Mouse (Mus musculus) midbrain, embryonic 14.5 days (tissue): ENCODE data around the gene Myof. TPM values are rescaled to one million over a fixed set of nuclear protein-coding genes. Genes with fewer than 3 reads are reported as not detected.

Experiments used
- ATAC-seq: fragments of 200-750 bp; cut with Nextera tagmentation; 2 replicates; pipeline ENCODE4 v1.8.0; 2017; ENCODE audit warnings: moderate number of reproducible peaks, moderate library complexity; ENCODE audit not compliant: low FRiP score, low TSS enrichment
- DNase-seq: peaks from one replicate; pipeline ENCODE4 v3.0.0-alpha.2; 2015
- H3K27ac ChIP-seq: fragments of 300-500 bp; sonication (generic); replicated peaks from 2 replicates; pipeline ENCODE4 v1.5.1; 2014; ENCODE audit warnings: mild to moderate bottlenecking, low read depth, low read length, moderate library complexity
- H3K27me3 ChIP-seq: fragments of 300-500 bp; sonication (generic); 2 replicates; pipeline ENCODE4 v1.6.1; 2014; ENCODE audit warnings: low read length, control low read depth, mixed read lengths; ENCODE audit not compliant: control insufficient read depth, insufficient read depth
- H3K36me3 ChIP-seq: fragments of 300-500 bp; sonication (generic); 2 replicates; pipeline ENCODE4 v1.6.1; 2014; ENCODE audit warnings: low read length, control low read depth; ENCODE audit not compliant: control insufficient read depth, insufficient read depth
- H3K4me1 ChIP-seq: fragments of 300-500 bp; sonication (generic); 2 replicates; pipeline ENCODE4 v1.6.1; 2014; ENCODE audit warnings: mild to moderate bottlenecking, antibody characterized with exemption, low read length, control low read depth; ENCODE audit not compliant: control insufficient read depth, insufficient read depth
- H3K4me2 ChIP-seq: fragments of 300-500 bp; sonication (generic); 2 replicates; pipeline ENCODE4 v1.6.1; 2014; ENCODE audit warnings: mild to moderate bottlenecking, low read length, moderate library complexity
- H3K4me3 ChIP-seq: fragments of 300-500 bp; sonication (generic); replicated peaks from 2 replicates; pipeline ENCODE4 v1.5.1; 2014; ENCODE audit warnings: low read depth, low read length
- H3K9ac ChIP-seq: fragments of 300-500 bp; sonication (generic); replicated peaks from 2 replicates; pipeline ENCODE4 v1.6.1; 2014; ENCODE audit warnings: mild to moderate bottlenecking, low read length, moderate library complexity
- H3K9me3 ChIP-seq: fragments of 300-500 bp; sonication (generic); 2 replicates; pipeline ENCODE4 v1.6.1; 2016; ENCODE audit warnings: low read length, control low read depth, mixed read lengths; ENCODE audit not compliant: control insufficient read depth
- WGBS: fragments of 180-500 bp; shearing (Covaris S2); extraction: QIAGEN DNeasy Blood & Tissue Kit; methylation state at CpG from one replicate; pipeline ENCODE4 v1.1.7; 2014; 5-methylcytosine and 5-hydroxymethylcytosine counted together
- polyA plus RNA-seq: library from polyadenylated mRNA; unstranded; fragments of >200 nt; fragmentation: Nextera tagmentation; extraction: Ambion mirVana; gene quantifications from 2 replicates; pipeline ENCODE4 v1.2.1, GENCODE M21; 2014

Gene Myof
- polyA plus RNA-seq, 1 experiment from 2014 or later, result 1.1 TPM

GRCm38 (mm10) chr19:38054149-38054719, 10.9 kb upstream of the Myof start:
- Histone ChIP-seq H3K4me2 (peak overlapping the region; percentile 85), H3K36me3 (no peaks in the 10 kb centered on the region), H3K4me1 (peaks cover 10% of the 10 kb centered on the region; the same call in 1 of the 2 replicates), H3K9me3 (no peaks in the 10 kb centered on the region), H3K27ac (0 out of 2 replicates have a peak overlapping the region, but pooled peaks have one; percentile 38), H3K4me3 (peak overlapping the region; percentile 60), H3K9ac (peak overlapping the region; percentile 57), H3K27me3 (no peaks in the 10 kb centered on the region)
- no peak for DNase-seq
- ATAC-seq, result peak; percentile 89
- WGBS, result under 1% methylated on average over 23 of the region's 23 CpGs

DNA sequence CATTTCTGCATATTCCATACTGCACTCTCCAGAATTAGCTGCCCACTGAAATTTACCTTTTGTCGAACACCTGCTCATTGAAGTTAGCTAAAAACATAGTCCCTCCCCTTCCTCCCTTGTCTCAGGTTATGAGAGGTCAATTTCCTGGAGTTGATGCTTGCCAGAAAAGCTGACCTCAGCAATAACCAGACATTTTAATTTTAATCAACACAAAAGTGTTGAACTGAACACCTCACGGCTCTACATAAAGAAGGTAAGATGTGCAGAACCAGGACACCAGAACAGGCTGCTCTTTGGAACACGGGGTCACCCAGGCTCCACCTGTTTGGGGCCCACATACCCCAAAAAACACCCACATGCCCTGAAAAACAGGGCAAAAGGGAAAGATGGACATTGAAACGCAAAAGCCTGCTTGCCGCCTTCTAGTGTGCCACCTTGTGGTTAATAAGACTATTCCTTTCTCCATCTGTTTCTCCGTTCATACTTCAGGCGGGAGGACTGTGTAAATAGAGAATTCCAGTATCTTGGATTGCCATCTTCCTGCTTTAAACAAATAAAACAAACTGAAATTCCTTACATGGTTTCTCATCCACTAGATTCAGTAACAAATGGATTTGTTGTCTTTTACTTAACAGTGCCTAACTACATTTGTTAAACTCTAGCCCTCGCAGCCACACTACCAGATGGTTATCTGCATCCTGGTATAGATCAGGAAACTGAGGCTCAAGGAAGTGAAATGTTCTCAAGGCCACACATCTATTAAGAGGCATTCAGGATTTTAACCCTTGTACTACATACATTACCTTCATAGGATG, 10.1 kb upstream of the Myof start:
- peaks cover 10% of the 10 kb centered on the region; the same call in 1 of the 2 replicates for H3K4me1 ChIP-seq
- DNase-seq (peak; percentile 76), ATAC-seq (no peak)
- 27% methylated on average over 8 of the region's 8 CpGs for WGBS
- peak overlapping the region; percentile 85 for H3K4me2 ChIP-seq
- H3K27me3 ChIP-seq, result no peaks in the 10 kb centered on the region
- no peaks in the 10 kb centered on the region for H3K9me3 ChIP-seq
- H3K4me3 ChIP-seq, result peak overlapping the region; percentile 60
- H3K36me3 ChIP-seq, result no peaks in the 10 kb centered on the region
- H3K9ac ChIP-seq, result peak overlapping the region; percentile 57; the same call in 1 of the 2 replicates
- no peak overlapping the region for H3K27ac ChIP-seq

GRCm38 (mm10) chr19:38049686-38050085, 6.3 kb upstream of the Myof start:
- Histone ChIP-seq H3K36me3 (no peaks in the 10 kb centered on the region), H3K9me3 (no peaks in the 10 kb centered on the region), H3K27ac (no peak overlapping the region), H3K9ac (no peak overlapping the region), H3K4me3 (no peak overlapping the region), H3K4me2 (no peak overlapping the region), H3K27me3 (no peaks in the 10 kb centered on the region), H3K4me1 (peaks cover 6% of the 10 kb centered on the region; the same call in 1 of the 2 replicates)
- DNase-seq, result no peak
- WGBS, result 89% methylated on average over 1 of the region's 1 CpGs
- ATAC-seq, result no peak

DNA sequence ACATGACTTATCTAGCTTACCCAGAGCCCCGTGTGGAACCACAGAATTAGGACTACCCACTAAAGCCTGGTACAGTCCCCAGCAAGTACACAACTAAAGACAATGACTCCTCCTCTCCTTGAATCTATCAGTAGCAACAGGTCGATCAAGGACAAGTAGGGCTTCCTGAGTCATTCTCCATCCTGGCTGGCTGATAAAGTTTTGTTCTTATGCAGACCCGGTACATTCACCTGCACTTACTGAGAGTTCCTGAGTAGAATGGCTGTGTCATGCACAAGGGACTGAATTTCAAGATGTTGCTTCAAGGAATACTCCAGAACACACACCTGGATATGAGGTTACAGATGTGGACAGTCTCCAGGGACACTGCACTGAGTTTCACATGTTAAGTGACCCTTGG, 1.8 kb upstream of the Myof start:
- Histone ChIP-seq H3K36me3 (no peaks in the 10 kb centered on the region), H3K27ac (no peak overlapping the region), H3K4me3 (no peak overlapping the region), H3K27me3 (peaks cover 17% of the 10 kb centered on the region), H3K4me2 (no peak overlapping the region), H3K9ac (no peak overlapping the region), H3K9me3 (no peaks in the 10 kb centered on the region), H3K4me1 (no peaks in the 10 kb centered on the region)
- WGBS, result 90% methylated on average over 3 of the region's 3 CpGs
- DNase-seq (no peak), ATAC-seq (no peak)

DNA sequence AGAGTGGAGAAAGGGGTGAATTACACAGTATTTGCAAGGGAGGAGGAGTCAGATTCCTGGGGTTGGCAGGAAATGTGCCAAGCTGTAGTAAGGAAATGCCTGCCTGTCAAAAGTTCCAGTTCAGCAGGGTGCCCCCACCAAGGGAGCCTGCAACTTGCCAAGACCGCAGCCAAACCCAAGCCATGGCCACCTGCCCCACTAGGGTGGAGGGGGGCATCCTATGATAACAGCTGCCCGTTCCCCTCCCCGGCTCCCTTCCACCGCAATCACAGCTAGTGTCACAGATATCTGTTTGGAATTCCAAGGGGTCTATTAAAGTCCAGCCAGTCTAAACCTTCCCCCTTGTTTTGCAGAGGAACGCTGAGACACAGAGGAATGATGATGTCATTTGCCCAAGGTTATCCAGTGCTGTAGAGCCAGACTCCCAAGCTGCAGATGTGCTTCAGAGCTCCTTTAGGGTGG, 1.1 kb downstream of the Myof start:
- no peak for ATAC-seq
- H3K27me3 ChIP-seq, result peaks cover 17% of the 10 kb centered on the region
- no peaks in the 10 kb centered on the region for H3K9me3 ChIP-seq
- no peak overlapping the region for H3K4me3 ChIP-seq
- H3K27ac ChIP-seq, result no peak overlapping the region
- H3K4me1 ChIP-seq, result no peaks in the 10 kb centered on the region
- H3K4me2 ChIP-seq, result no peak overlapping the region
- DNase-seq, result no peak
- no peaks in the 10 kb centered on the region for H3K36me3 ChIP-seq
- no peak overlapping the region for H3K9ac ChIP-seq
- 56% methylated on average over 5 of the region's 5 CpGs for WGBS

GRCm38 (mm10) chr19:38038267-38038666, 5.1 kb downstream of the Myof start:
- Histone ChIP-seq H3K4me2 (no peak overlapping the region), H3K9me3 (no peaks in the 10 kb centered on the region), H3K9ac (no peak overlapping the region), H3K36me3 (no peaks in the 10 kb centered on the region), H3K4me3 (no peak overlapping the region), H3K27me3 (peaks cover 16% of the 10 kb centered on the region), H3K27ac (no peak overlapping the region), H3K4me1 (no peaks in the 10 kb centered on the region)
- WGBS, result 90% methylated on average over 2 of the region's 2 CpGs
- ATAC-seq, result no peak
- no peak for DNase-seq

DNA sequence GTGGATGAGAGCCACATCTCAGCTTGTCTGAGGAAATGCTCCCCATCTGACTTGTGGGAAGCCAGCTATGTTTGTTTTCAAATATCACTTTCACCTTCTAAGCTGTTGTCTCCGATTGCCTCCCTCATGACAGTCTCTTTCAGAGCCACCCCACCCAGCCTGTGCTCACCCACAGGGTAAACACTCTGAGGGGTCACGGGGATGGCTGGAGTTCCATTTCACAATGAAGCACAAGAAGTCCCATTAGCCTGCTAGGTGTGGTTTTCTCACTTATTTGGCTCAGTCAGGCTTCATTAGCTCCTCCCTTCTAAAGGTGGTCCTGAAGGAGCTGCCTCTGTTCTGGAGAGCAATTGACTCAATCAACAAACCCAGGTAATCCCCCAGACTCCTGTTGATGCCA, 7.6 kb downstream of the Myof start:
- WGBS, result 78% methylated on average over 2 of the region's 2 CpGs
- no peak overlapping the region for H3K4me3 ChIP-seq
- no peak overlapping the region for H3K27ac ChIP-seq
- no peak overlapping the region for H3K9ac ChIP-seq
- H3K4me1 ChIP-seq, result no peaks in the 10 kb centered on the region
- no peaks in the 10 kb centered on the region for H3K36me3 ChIP-seq
- H3K4me2 ChIP-seq, result no peak overlapping the region
- no peaks in the 10 kb centered on the region for H3K9me3 ChIP-seq
- no peaks in the 10 kb centered on the region for H3K27me3 ChIP-seq
- no peak for DNase-seq
- ATAC-seq, result no peak

DNA sequence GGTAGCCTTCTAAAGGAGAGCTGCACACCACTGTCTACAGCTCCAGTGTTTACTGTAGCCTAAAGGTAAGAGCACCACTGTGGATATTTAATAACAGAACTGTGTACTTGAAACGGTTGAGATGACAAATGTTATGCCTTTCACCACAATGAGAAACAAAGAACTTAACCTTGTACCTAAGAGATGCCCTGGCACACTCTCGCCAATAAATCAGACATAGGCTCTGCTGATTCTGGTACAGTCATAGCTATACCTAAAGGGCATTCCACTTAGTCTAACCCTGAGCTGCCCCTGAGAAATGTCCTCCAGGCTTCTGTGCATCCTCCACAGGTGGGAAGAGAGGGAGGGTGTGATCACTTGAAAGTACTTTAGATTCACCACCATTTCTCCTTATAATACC, 8.7 kb downstream of the Myof start:
- 88% methylated on average over 2 of the region's 2 CpGs for WGBS
- no peak for ATAC-seq
- DNase-seq, result no peak

DNA sequence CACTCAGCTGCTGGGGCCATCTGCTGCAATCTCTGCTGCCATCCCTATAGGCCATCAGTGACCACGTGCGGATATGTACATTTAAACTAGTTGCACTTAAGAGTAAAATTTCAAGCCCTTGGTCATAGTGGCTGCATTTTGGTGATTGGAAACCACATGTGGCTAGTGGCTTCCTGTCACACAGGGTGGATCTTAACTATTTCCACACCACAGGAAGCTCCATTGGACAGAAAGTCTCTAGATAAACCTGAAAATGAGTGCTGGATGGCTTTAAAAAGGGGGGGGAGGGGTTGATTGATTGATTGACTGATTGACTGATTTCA, 9.7 kb downstream of the Myof start:
- no peaks in the 10 kb centered on the region for H3K27me3 ChIP-seq
- ATAC-seq (no peak), DNase-seq (no peak)
- H3K4me1 ChIP-seq, result no peaks in the 10 kb centered on the region
- H3K9me3 ChIP-seq, result no peaks in the 10 kb centered on the region
- H3K36me3 ChIP-seq, result no peaks in the 10 kb centered on the region
- H3K27ac ChIP-seq, result no peak overlapping the region
- 91% methylated on average over 2 of the region's 2 CpGs for WGBS
- no peak overlapping the region for H3K4me2 ChIP-seq
- no peak overlapping the region for H3K9ac ChIP-seq
- H3K4me3 ChIP-seq, result no peak overlapping the region

More for the DNA sequence above, 8.7 kb downstream of the Myof start:
- Histone ChIP-seq H3K9me3 (no peaks in the 10 kb centered on the region), H3K36me3 (no peaks in the 10 kb centered on the region), H3K9ac (no peak overlapping the region), H3K27ac (no peak overlapping the region), H3K27me3 (no peaks in the 10 kb centered on the region), H3K4me2 (no peak overlapping the region), H3K4me1 (no peaks in the 10 kb centered on the region), H3K4me3 (no peak overlapping the region)
